Comparison of ENCODE assay signal across 23 mouse cellular contexts in the genomic region with DNA sequence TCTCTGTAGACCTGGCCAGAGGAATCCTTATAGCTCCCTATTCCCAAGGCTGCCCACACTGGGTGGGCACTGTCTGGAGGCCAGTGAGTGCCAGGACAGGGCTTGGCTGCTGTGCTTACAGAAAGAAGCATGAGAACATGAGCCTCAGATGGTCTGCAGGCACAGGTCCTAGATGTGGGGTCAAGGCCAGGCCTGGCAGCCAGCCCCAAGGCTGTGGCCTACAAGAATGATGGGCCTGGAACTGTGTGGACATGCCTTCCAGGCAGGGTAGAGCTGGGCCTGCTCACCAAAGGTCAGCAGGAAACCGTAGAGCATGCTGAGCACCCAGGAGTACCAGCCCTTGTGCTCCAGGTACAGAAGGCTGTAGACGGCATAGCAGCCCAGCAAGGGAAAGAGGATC. TPM values are rescaled to one million over a fixed set of nuclear protein-coding genes. Genes with fewer than 3 reads are reported as not detected.
A peak's percentile ranks its signal among the peaks of the same experiment; 100 is the strongest.
DNase-seq lines count a peak whose midpoint lies in the region; ATAC-seq lines count a peak whose summit lies in the region.
"Had no signal": no experiment of that assay in that cellular context is flagged by ENCODE, and none has a peak within 500 bp of the region (broad histone marks: within the 10 kb centered on the region; RNA-seq: fewer than 3 reads in every experiment).

No protein-coding gene starts in this region.

- H3K27ac ChIP-seq in liver, embryonic 13.5 days = peak overlapping the region; percentile 9; the same call in 1 of the 2 replicates
- H3K27ac ChIP-seq in forebrain, embryonic 10.5 days = no peak overlapping the region
- H3K27ac ChIP-seq: forebrain, embryonic 12.5 days; heart, embryonic 10.5 days; hindbrain, embryonic 12.5 days; macrophage; midbrain, embryonic 13.5 days; stomach, embryonic 15.5 days had no signal

- peaks cover 39% of the 10 kb centered on the region for H3K4me1 ChIP-seq in liver, embryonic 13.5 days (replicated peaks)
- peaks cover 4% of the 10 kb centered on the region for H3K4me1 ChIP-seq in forebrain, embryonic 10.5 days
- H3K4me1 ChIP-seq: stomach, embryonic 15.5 days had no signal

- H3K36me3 ChIP-seq in liver, embryonic 13.5 days = peaks cover 79% of the 10 kb centered on the region
- peaks cover 78% of the 10 kb centered on the region for H3K36me3 ChIP-seq in forebrain, embryonic 10.5 days (replicated peaks)

- no peak for ATAC-seq in liver, embryonic 13.5 days (ENCODE audit: low read depth)
- ATAC-seq: midbrain, embryonic 13.5 days had no signal

- no peak overlapping the region for H3K4me2 ChIP-seq in liver, embryonic 13.5 days
- H3K4me2 ChIP-seq: forebrain, embryonic 12.5 days; hindbrain, embryonic 12.5 days; lung, embryonic 14.5 days; midbrain, embryonic 13.5 days; stomach, embryonic 15.5 days had no signal

- no peak for DNase-seq in liver, embryonic 13.5 days
- DNase-seq in liver = no peak
- DNase-seq in adrenal gland, adult 8-10 months = peak; percentile 90
- peak; percentile 32 for DNase-seq in gastrocnemius, postnatal 10 days
- peak; percentile 73 for DNase-seq in testis, postnatal 10 days (ENCODE audit: low spot score)
- no peak for DNase-seq in forebrain, embryonic 10.5 days (ENCODE audit: extremely low spot score, low spot score)
- DNase-seq in kidney, adult 11 months = no peak
- DNase-seq: cerebellum, adult 11-12 months; cerebellum, postnatal 25 days; heart, postnatal 10 days; kidney, postnatal 10 days; lung, embryonic 14.5 days; thymus, postnatal 14 days had no signal

- WGBS in liver, embryonic 13.5 days (ENCODE audit: insufficient replicate concordance) = 91% methylated on average over 2 of the region's 2 CpGs
- 95% methylated on average over 2 of the region's 2 CpGs for WGBS in forebrain, embryonic 10.5 days

- no peaks in the 10 kb centered on the region for H3K9me3 ChIP-seq in liver, embryonic 13.5 days (replicated peaks)
- H3K9me3 ChIP-seq in forebrain, embryonic 10.5 days = no peaks in the 10 kb centered on the region
- H3K9me3 ChIP-seq: forebrain, embryonic 12.5 days; heart, embryonic 10.5 days; hindbrain, embryonic 12.5 days; midbrain, embryonic 13.5 days; stomach, embryonic 15.5 days had no signal

- H3K9ac ChIP-seq in liver, embryonic 13.5 days = no peak overlapping the region
- H3K9ac ChIP-seq: forebrain, embryonic 12.5 days; hindbrain, embryonic 12.5 days; lung, embryonic 14.5 days; midbrain, embryonic 13.5 days; stomach, embryonic 15.5 days had no signal

- H3K27me3 ChIP-seq in liver, embryonic 13.5 days = no peaks in the 10 kb centered on the region
- no peaks in the 10 kb centered on the region for H3K27me3 ChIP-seq in forebrain, embryonic 10.5 days (ENCODE audit: poor library complexity, severe bottlenecking)
- H3K27me3 ChIP-seq: forebrain, embryonic 12.5 days; midbrain, embryonic 13.5 days; stomach, embryonic 15.5 days had no signal

- no peak overlapping the region for H3K4me3 ChIP-seq in liver, embryonic 13.5 days (replicated peaks)
- no peak overlapping the region for H3K4me3 ChIP-seq in forebrain, embryonic 10.5 days
- H3K4me3 ChIP-seq: forebrain, embryonic 12.5 days; heart, embryonic 10.5 days; hindbrain, embryonic 12.5 days; midbrain, embryonic 13.5 days; stomach, embryonic 15.5 days had no signal

RNA-seq across cellular contexts. Expression of a gene that starts 5.4 kb away (rescaled TPM):
- polyA plus RNA-seq in liver, embryonic 13.5 days (2015; fragmentation: Nextera tagmentation; extraction: Ambion mirVana) = 1.6 and 1.7 TPM in 2 replicates
- 10 to 100 TPM; 31.6 to 50.7 (median 42.6) TPM for total RNA-seq in adrenal gland, adult 8-10 months (2022)
- total RNA-seq in gastrocnemius, postnatal 10 days (2021) = 1 to 10 TPM; 7.3 to 9.0 TPM
- polyA plus RNA-seq in forebrain, embryonic 10.5 days (2016; fragmentation: Nextera tagmentation; extraction: Ambion mirVana) = 3.0 TPM in 2 replicates

RNA-seq across cellular contexts. Expression of a gene that starts 30.2 kb away (rescaled TPM):
- polyA plus RNA-seq in liver, embryonic 13.5 days (2015; fragmentation: Nextera tagmentation; extraction: Ambion mirVana) = 45.2 and 51.0 TPM in 2 replicates
- total RNA-seq in adrenal gland, adult 8-10 months (2022) = 100 to 1,000 TPM; 164 to 180 (median 179) TPM
- 10 to 100 TPM; 45.7 to 48.2 TPM for total RNA-seq in gastrocnemius, postnatal 10 days (2021)
- polyA plus RNA-seq in forebrain, embryonic 10.5 days (2016; fragmentation: Nextera tagmentation; extraction: Ambion mirVana) = 70.6 and 75.6 TPM in 2 replicates

RNA-seq across cellular contexts. Expression of a gene that starts 30.3 kb away (rescaled TPM):
- 14.3 and 15.7 TPM in 2 replicates for polyA plus RNA-seq in liver, embryonic 13.5 days (2015; fragmentation: Nextera tagmentation; extraction: Ambion mirVana)
- 10 to 100 TPM; 29.5 to 92.6 (median 50.4) TPM for total RNA-seq in adrenal gland, adult 8-10 months (2022)
- 10 to 100 TPM; 15.2 to 23.2 TPM for total RNA-seq in gastrocnemius, postnatal 10 days (2021)
- polyA plus RNA-seq in forebrain, embryonic 10.5 days (2016; fragmentation: Nextera tagmentation; extraction: Ambion mirVana) = 53.6 and 54.0 TPM in 2 replicates

RNA-seq across cellular contexts. Expression of a gene that starts 43.1 kb away (rescaled TPM):
- 568 and 648 TPM in 2 replicates for polyA plus RNA-seq in liver, embryonic 13.5 days (2015; fragmentation: Nextera tagmentation; extraction: Ambion mirVana)
- 1 to 10 TPM in 3 of 4 experiments, not detected in 1; 1.0 to 2.6 (median 1.4) TPM for total RNA-seq in adrenal gland, adult 8-10 months (2022)
- under 1 TPM in 1 of 2 experiments, not detected in 1; 0.61 TPM for total RNA-seq in gastrocnemius, postnatal 10 days (2021)
- polyA plus RNA-seq in forebrain, embryonic 10.5 days (2016; fragmentation: Nextera tagmentation; extraction: Ambion mirVana) = 0.39 TPM in 1 of 2 replicates, not detected in the other
- total RNA-seq: left cerebral cortex, postnatal 10 days had no signal
- polyA plus RNA-seq: forebrain, embryonic 12.5 days; hindbrain, embryonic 12.5 days had no signal

RNA-seq across cellular contexts. Expression of a gene that starts 46.6 kb away (rescaled TPM):
- 5.6 and 7.5 TPM in 2 replicates for polyA plus RNA-seq in liver, embryonic 13.5 days (2015; fragmentation: Nextera tagmentation; extraction: Ambion mirVana)
- total RNA-seq in adrenal gland, adult 8-10 months (2022) = 1 to 10 TPM in 2 of 4 experiments, under 1 TPM in 1, not detected in 1; 0.54 to 3.0 (median 1.9) TPM
- total RNA-seq in gastrocnemius, postnatal 10 days (2021) = not detected
- not detected in 2 replicates for polyA plus RNA-seq in forebrain, embryonic 10.5 days (2016; fragmentation: Nextera tagmentation; extraction: Ambion mirVana)
- total RNA-seq: heart, postnatal 10 days; left cerebral cortex, postnatal 10 days had no signal
- polyA plus RNA-seq: forebrain, embryonic 12.5 days; heart, embryonic 10.5 days; hindbrain, embryonic 12.5 days; intestine, embryonic 14.5 days; limb, embryonic 14.5 days; lung, embryonic 14.5 days; macrophage; midbrain, embryonic 13.5 days; neural tube, embryonic 14.5 days; stomach, embryonic 15.5 days had no signal

Comparison
In these comparisons a context has a peak if more than half of its experiments do, and no peak if none do; other contexts are left out.
1. DNase-seq: peak in adrenal gland, adult 8-10 months (single experiment), gastrocnemius, postnatal 10 days (single experiment) and testis, postnatal 10 days (single experiment); none in liver, embryonic 13.5 days (single experiment), liver (single experiment), forebrain, embryonic 10.5 days (single experiment) and kidney, adult 11 months (single experiment).